Mouse (Mus musculus): ENCODE data around the gene Lrrc20. TPM values are rescaled to one million over a fixed set of nuclear protein-coding genes. Genes with fewer than 3 reads are reported as not detected.

Lrrc20 gene
- total RNA-seq, 1 experiment: 2.1 TPM

- in situ Hi-C loops (cut with MboI; ENCODE audit: low sequenced_read_pairs in 2 of 2, unreplicated experiment in 2 of 2): no loop called here
- no peak for TF ChIP-seq HCFC1 (IDR thresholded peaks at IDR 0.05; ENCODE audit: borderline replicate concordance, insufficient read depth, low read length)
- no peak for TF ChIP-seq ZC3H11A (IDR thresholded peaks at IDR 0.05; ENCODE audit: borderline replicate concordance, low read depth, low read length)
- TF ChIP-seq ZNF384 (IDR thresholded peaks at IDR 0.05; ENCODE audit: low read depth, low read length): no peak
- no peak for TF ChIP-seq CHD2 (IDR thresholded peaks at IDR 0.05; ENCODE audit: low read depth, low read length)
- no peak for TF ChIP-seq MAFK (IDR thresholded peaks at IDR 0.05; ENCODE audit: insufficient read depth, low read depth, low read length)
- no peak for DNase-seq (ENCODE audit: low read depth, low spot score)
- Histone ChIP-seq H3K36me3 (ENCODE audit: control insufficient read depth, insufficient read depth, low read length, poor library complexity, severe bottlenecking) (peaks cover 56% of the 10 kb centered on the region), H3K9me3 (ENCODE audit: control insufficient read depth, insufficient read depth, low read depth, low read length) (no peaks in the 10 kb centered on the region), H3K9ac (ENCODE audit: insufficient read depth, low read depth, low read length, poor library complexity, severe bottlenecking) (no peak overlapping the region), H3K4me3 (ENCODE audit: insufficient read depth in 1 of 2, low read depth in 1 of 2, low read length in 2 of 2, poor library complexity in 1 of 2, severe bottlenecking in 1 of 2) (no peak overlapping the region), H3K4me1 (ENCODE audit: control insufficient read depth in 2 of 2, insufficient read depth in 2 of 2, low read length in 2 of 2, poor library complexity in 1 of 2) (peaks cover 0 to 5% of the 10 kb centered on the region in 2 experiments; a peak in 1 of 4 replicates), H3K27ac (ENCODE audit: insufficient read depth, low read depth, low read length, poor library complexity, severe bottlenecking) (no peak overlapping the region)
These were observed 46.6 kb upstream of the Lrrc20 start for GRCm38 (mm10) chr10:61429043-61429442.

GRCm38 (mm10) chr10:61431375-61431774 lies 44.2 kb upstream of the Lrrc20 start:
- no peak overlapping the region for H3K9ac ChIP-seq (ENCODE audit: insufficient read depth, low read depth, low read length, poor library complexity, severe bottlenecking)
- H3K9me3 ChIP-seq (ENCODE audit: control insufficient read depth, insufficient read depth, low read depth, low read length): no peaks in the 10 kb centered on the region
- DNase-seq (ENCODE audit: low read depth, low spot score): no peak
- no peak overlapping the region for H3K4me3 ChIP-seq (ENCODE audit: insufficient read depth in 1 of 2, low read depth in 1 of 2, low read length in 2 of 2, poor library complexity in 1 of 2, severe bottlenecking in 1 of 2)
- peaks cover 0 to 2% of the 10 kb centered on the region in 2 experiments; a peak in 1 of 4 replicates for H3K4me1 ChIP-seq (ENCODE audit: control insufficient read depth in 2 of 2, insufficient read depth in 2 of 2, low read length in 2 of 2, poor library complexity in 1 of 2)
- TF ChIP-seq ZC3H11A (IDR thresholded peaks at IDR 0.05; ENCODE audit: borderline replicate concordance, low read depth, low read length) (no peak), MAFK (IDR thresholded peaks at IDR 0.05; ENCODE audit: insufficient read depth, low read depth, low read length) (no peak), CHD2 (IDR thresholded peaks at IDR 0.05; ENCODE audit: low read depth, low read length) (no peak), ZNF384 (IDR thresholded peaks at IDR 0.05; ENCODE audit: low read depth, low read length) (no peak), HCFC1 (IDR thresholded peaks at IDR 0.05; ENCODE audit: borderline replicate concordance, insufficient read depth, low read length) (no peak)
- peaks cover 48% of the 10 kb centered on the region for H3K36me3 ChIP-seq (ENCODE audit: control insufficient read depth, insufficient read depth, low read length, poor library complexity, severe bottlenecking)
- H3K27ac ChIP-seq (ENCODE audit: insufficient read depth, low read depth, low read length, poor library complexity, severe bottlenecking): no peak overlapping the region
- in situ Hi-C loops (cut with MboI; ENCODE audit: low sequenced_read_pairs in 2 of 2, unreplicated experiment in 2 of 2): no loop called here

- H3K4me3 ChIP-seq (ENCODE audit: insufficient read depth in 1 of 2, low read depth in 1 of 2, low read length in 2 of 2, poor library complexity in 1 of 2, severe bottlenecking in 1 of 2): no peak overlapping the region
- TF ChIP-seq CHD2 (IDR thresholded peaks at IDR 0.05; ENCODE audit: low read depth, low read length) (no peak), HCFC1 (IDR thresholded peaks at IDR 0.05; ENCODE audit: borderline replicate concordance, insufficient read depth, low read length) (no peak), ZNF384 (IDR thresholded peaks at IDR 0.05; ENCODE audit: low read depth, low read length) (no peak), ZC3H11A (IDR thresholded peaks at IDR 0.05; ENCODE audit: borderline replicate concordance, low read depth, low read length) (no peak), MAFK (IDR thresholded peaks at IDR 0.05; ENCODE audit: insufficient read depth, low read depth, low read length) (no peak)
- peaks cover 3 to 18% of the 10 kb centered on the region in 2 experiments; a peak in 3 of 4 replicates for H3K4me1 ChIP-seq (ENCODE audit: control insufficient read depth in 2 of 2, insufficient read depth in 2 of 2, low read length in 2 of 2, poor library complexity in 1 of 2)
- peaks cover 14% of the 10 kb centered on the region; the same call in 1 of the 2 replicates for H3K36me3 ChIP-seq (ENCODE audit: control insufficient read depth, insufficient read depth, low read length, poor library complexity, severe bottlenecking)
- no peak overlapping the region for H3K27ac ChIP-seq (ENCODE audit: insufficient read depth, low read depth, low read length, poor library complexity, severe bottlenecking)
- DNase-seq (ENCODE audit: low read depth, low spot score): no peak
- no peak overlapping the region for H3K9ac ChIP-seq (ENCODE audit: insufficient read depth, low read depth, low read length, poor library complexity, severe bottlenecking)
- H3K9me3 ChIP-seq (ENCODE audit: control insufficient read depth, insufficient read depth, low read depth, low read length): no peaks in the 10 kb centered on the region
- in situ Hi-C loops (cut with MboI; ENCODE audit: low sequenced_read_pairs in 2 of 2, unreplicated experiment in 2 of 2): no loop called here
These were observed 35.3 kb upstream of the Lrrc20 start for GRCm38 (mm10) chr10:61440202-61440800.

GRCm38 (mm10) chr10:61443456-61443855 lies 32.1 kb upstream of the Lrrc20 start:
- no peak for TF ChIP-seq CHD2 (IDR thresholded peaks at IDR 0.05; ENCODE audit: low read depth, low read length)
- TF ChIP-seq ZNF384 (IDR thresholded peaks at IDR 0.05; ENCODE audit: low read depth, low read length): no peak
- no peak for TF ChIP-seq ZC3H11A (IDR thresholded peaks at IDR 0.05; ENCODE audit: borderline replicate concordance, low read depth, low read length)
- no peak for TF ChIP-seq HCFC1 (IDR thresholded peaks at IDR 0.05; ENCODE audit: borderline replicate concordance, insufficient read depth, low read length)
- TF ChIP-seq MAFK (IDR thresholded peaks at IDR 0.05; ENCODE audit: insufficient read depth, low read depth, low read length): no peak
- Histone ChIP-seq H3K9me3 (ENCODE audit: control insufficient read depth, insufficient read depth, low read depth, low read length) (no peaks in the 10 kb centered on the region), H3K27ac (ENCODE audit: insufficient read depth, low read depth, low read length, poor library complexity, severe bottlenecking) (no peak overlapping the region), H3K9ac (ENCODE audit: insufficient read depth, low read depth, low read length, poor library complexity, severe bottlenecking) (no peak overlapping the region), H3K4me1 (ENCODE audit: control insufficient read depth in 2 of 2, insufficient read depth in 2 of 2, low read length in 2 of 2, poor library complexity in 1 of 2) (peaks cover 3 to 23% of the 10 kb centered on the region in 2 experiments; a peak in 3 of 4 replicates), H3K4me3 (ENCODE audit: insufficient read depth in 1 of 2, low read depth in 1 of 2, low read length in 2 of 2, poor library complexity in 1 of 2, severe bottlenecking in 1 of 2) (no peak overlapping the region), H3K36me3 (ENCODE audit: control insufficient read depth, insufficient read depth, low read length, poor library complexity, severe bottlenecking) (peaks cover 20% of the 10 kb centered on the region)
- in situ Hi-C loops (cut with MboI; ENCODE audit: low sequenced_read_pairs in 2 of 2, unreplicated experiment in 2 of 2): no loop called here
- DNase-seq (ENCODE audit: low read depth, low spot score): no peak

Measured in ES-E14 (cell line).